Mouse (Mus musculus) hindbrain, embryonic 14.5 days (tissue): ENCODE data around the gene Litaf. TPM values are rescaled to one million over a fixed set of nuclear protein-coding genes. Genes with fewer than 3 reads are reported as not detected.
"Not testable (repeated sequence)": the region's sequence is repeated elsewhere in the genome, so short reads cannot be mapped to it uniquely, and the experiment has no call there.

Source experiments
- ATAC-seq: fragments of 200-750 bp; cut with Nextera tagmentation; 2 replicates; pipeline ENCODE4 v1.8.0; 2017; ENCODE audit warnings: moderate number of reproducible peaks, mild to moderate bottlenecking, moderate TSS enrichment, moderate library complexity; ENCODE audit not compliant: low FRiP score
- DNase-seq: peaks from one replicate; pipeline ENCODE4 v3.0.0-alpha.2; 2015; ENCODE audit warnings: low spot score
- H3K27ac ChIP-seq: fragments of 300-500 bp; sonication (generic); 2 replicates; pipeline ENCODE4 v1.5.1; 2014; ENCODE audit warnings: mild to moderate bottlenecking, moderate library complexity
- H3K27me3 ChIP-seq: fragments of 300-500 bp; sonication (generic); 2 replicates; pipeline ENCODE4 v1.6.1; 2014; ENCODE audit warnings: mild to moderate bottlenecking, low read length, mixed read lengths; ENCODE audit not compliant: control insufficient read depth, insufficient read depth
- H3K36me3 ChIP-seq: fragments of 300-500 bp; sonication (generic); replicated peaks from 2 replicates; pipeline ENCODE4 v1.6.1; 2014; ENCODE audit not compliant: control insufficient read depth, insufficient read depth
- H3K4me1 ChIP-seq: fragments of 300-500 bp; sonication (generic); replicated peaks from 2 replicates; pipeline ENCODE4 v1.6.1; 2014; ENCODE audit warnings: antibody characterized with exemption, low read length, mixed read lengths; ENCODE audit not compliant: control insufficient read depth, insufficient read depth
- H3K4me2 ChIP-seq: fragments of 300-500 bp; sonication (generic); replicated peaks from 2 replicates; pipeline ENCODE4 v1.6.1; 2014; ENCODE audit warnings: mild to moderate bottlenecking, moderate library complexity
- H3K4me3 ChIP-seq: fragments of 300-500 bp; sonication (generic); replicated peaks from 2 replicates; pipeline ENCODE4 v1.5.1; 2014; ENCODE audit warnings: mild to moderate bottlenecking, low read length
- H3K9ac ChIP-seq: fragments of 300-500 bp; sonication (generic); 2 replicates; pipeline ENCODE4 v1.6.1; 2014
- H3K9me3 ChIP-seq: fragments of 300-500 bp; sonication (generic); 2 replicates; pipeline ENCODE4 v1.6.1; 2016; ENCODE audit warnings: low read length; ENCODE audit not compliant: control insufficient read depth
- WGBS: fragments of 180-500 bp; shearing (Covaris S2); extraction: QIAGEN DNeasy Blood & Tissue Kit; methylation state at CpG from one replicate; pipeline ENCODE4 v1.1.7; 2014; 5-methylcytosine and 5-hydroxymethylcytosine counted together
- polyA plus RNA-seq: library from polyadenylated mRNA; unstranded; fragments of >200 nt; fragmentation: Nextera tagmentation; extraction: Ambion mirVana; gene quantifications from 2 replicates; pipeline ENCODE4 v1.2.1, GENCODE M21; 2014

The Litaf gene
- polyA plus RNA-seq, 1 experiment from 2014 or later, result 27.2 TPM

DNA sequence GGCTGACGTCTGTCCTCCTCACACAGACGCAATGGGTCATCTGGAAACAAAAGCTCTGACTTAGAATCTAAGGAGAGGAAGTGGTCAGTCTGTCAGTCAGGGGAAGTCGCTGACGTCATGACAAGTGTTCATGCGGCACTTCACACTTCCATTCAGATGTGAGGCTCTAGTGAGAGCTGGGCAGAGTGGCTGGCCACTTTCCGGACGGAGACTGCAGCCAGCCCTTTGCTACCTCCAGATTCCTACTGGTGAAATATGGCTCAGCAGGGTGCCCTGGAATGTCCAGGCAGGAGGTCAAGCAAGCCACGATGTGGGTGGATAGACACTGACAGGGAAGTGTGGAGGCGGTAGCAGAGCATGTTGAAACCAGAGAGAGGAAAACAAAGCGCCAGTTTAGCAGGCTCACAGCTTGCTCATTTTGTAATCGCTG, 89.7 kb downstream of the Litaf start:
- no peaks in the 10 kb centered on the region; the same call in 1 of the 2 replicates for H3K4me1 ChIP-seq
- no peak for DNase-seq
- no peak overlapping the region for H3K4me3 ChIP-seq
- H3K9ac ChIP-seq, result no peak overlapping the region
- no peak overlapping the region for H3K4me2 ChIP-seq
- H3K27ac ChIP-seq, result no peak overlapping the region
- no peaks in the 10 kb centered on the region for H3K36me3 ChIP-seq
- ATAC-seq, result no peak
- 0 out of 2 replicates have a peak, but pooled peaks cover 4% of the 10 kb centered on the region for H3K9me3 ChIP-seq
- H3K27me3 ChIP-seq, result no peaks in the 10 kb centered on the region
- 59% methylated on average over 11 of the region's 11 CpGs for WGBS

DNA sequence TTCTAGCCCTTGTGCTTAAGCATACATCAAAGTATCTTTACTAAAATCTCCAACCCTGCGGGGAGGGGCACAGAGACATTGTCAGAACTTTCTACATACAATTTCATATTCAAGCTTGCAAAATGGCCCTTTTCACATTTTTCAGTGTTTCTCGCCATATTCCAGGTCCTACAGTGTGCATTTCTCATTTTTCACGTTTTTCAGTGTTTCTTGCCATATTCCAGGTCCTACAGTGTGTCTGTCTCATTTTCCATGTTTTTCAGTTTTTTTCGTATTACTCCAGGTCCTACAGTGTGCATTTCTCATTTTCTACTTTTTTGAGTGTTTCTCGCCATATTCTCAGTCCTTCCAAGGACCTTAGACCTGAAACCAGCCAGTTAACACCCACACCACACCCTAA, 91.0 kb downstream of the Litaf start:
- H3K9ac ChIP-seq, result no peak overlapping the region
- no peaks in the 10 kb centered on the region; the same call in 1 of the 2 replicates for H3K4me1 ChIP-seq
- no peak overlapping the region for H3K4me2 ChIP-seq
- H3K36me3 ChIP-seq, result no peaks in the 10 kb centered on the region
- H3K4me3 ChIP-seq, result no peak overlapping the region
- no peak overlapping the region for H3K27ac ChIP-seq
- no peaks in the 10 kb centered on the region for H3K27me3 ChIP-seq
- 79% methylated on average over 5 of the region's 5 CpGs for WGBS
- DNase-seq, result no peak
- H3K9me3 ChIP-seq, result 0 out of 2 replicates have a peak, but pooled peaks cover 4% of the 10 kb centered on the region
- peak; percentile 81; the same call in 1 of the 2 replicates for ATAC-seq

DNA sequence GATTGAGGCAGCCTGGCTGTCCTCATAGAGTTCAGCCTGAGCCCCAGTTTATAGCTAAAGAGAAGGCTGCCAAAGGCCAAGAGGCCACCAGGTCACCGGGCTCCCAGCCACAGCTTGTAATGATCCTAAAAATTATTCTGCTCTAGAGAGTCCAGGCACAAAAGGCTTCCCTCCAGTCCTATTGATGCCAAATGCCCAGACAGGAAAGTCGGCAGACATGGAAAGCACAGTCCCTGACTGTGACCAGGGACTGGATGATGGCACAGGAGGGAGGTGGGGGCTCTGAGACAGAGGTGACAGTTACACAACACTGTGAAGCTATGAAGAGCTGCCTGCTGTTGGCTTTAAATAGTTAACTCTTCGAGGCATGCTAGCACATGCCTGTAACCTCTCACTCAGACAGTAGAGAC, 91.9 kb downstream of the Litaf start:
- H3K27me3 ChIP-seq, result no peaks in the 10 kb centered on the region
- H3K9ac ChIP-seq, result no peak overlapping the region
- ATAC-seq (no peak), DNase-seq (no peak)
- 14% methylated on average over 3 of the region's 3 CpGs for WGBS
- no peak overlapping the region for H3K4me3 ChIP-seq
- no peaks in the 10 kb centered on the region for H3K36me3 ChIP-seq
- no peak overlapping the region for H3K4me2 ChIP-seq
- 0 out of 2 replicates have a peak, but pooled peaks cover 4% of the 10 kb centered on the region for H3K9me3 ChIP-seq
- 0 out of 2 replicates have a peak, but pooled peaks cover 2% of the 10 kb centered on the region for H3K4me1 ChIP-seq
- no peak overlapping the region for H3K27ac ChIP-seq

DNA sequence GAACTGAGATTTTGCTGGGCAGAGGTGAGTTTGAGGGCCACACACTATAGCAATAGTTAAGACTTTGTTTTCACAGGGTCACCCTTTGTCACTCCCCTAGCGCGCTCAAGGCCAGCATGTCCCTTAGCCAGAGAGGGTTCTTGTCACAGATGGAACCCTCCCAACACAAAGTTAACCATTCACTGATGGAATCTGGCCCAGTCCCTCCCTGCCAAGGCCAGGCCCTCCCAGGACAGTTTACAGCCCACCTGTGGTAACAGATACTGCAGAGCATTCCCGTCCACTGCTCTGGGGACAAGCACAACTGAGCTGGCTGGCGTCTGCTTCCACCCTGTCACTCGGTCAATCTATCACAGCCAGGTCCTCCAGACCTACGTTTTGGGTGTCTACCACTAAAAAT, 93.7 kb downstream of the Litaf start:
- ATAC-seq, result no peak

DNA sequence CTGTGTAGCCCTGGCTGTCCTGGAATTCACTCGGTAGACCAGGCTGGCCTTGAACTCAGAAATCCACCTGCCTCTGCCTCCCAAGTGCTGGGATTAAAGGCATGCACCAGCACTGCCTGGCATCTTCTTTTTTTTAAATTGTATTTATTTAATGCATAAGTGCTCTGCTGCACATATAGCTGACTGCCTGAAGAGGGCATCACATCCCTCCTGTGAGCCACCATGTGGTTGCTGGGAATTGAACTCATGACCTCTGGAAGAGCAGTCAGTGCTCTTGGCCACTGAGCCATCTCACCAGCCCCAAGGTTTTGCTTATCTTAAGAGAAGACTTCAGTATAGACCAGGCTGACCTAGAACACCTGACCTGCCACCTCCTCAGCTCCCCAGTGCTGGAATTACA, 96.0 kb downstream of the Litaf start:
- WGBS, result 100% methylated on average over 1 of the region's 1 CpGs
- not testable (repeated sequence) for H3K9me3 ChIP-seq, ATAC-seq, H3K27me3 ChIP-seq, H3K4me2 ChIP-seq, H3K4me3 ChIP-seq, H3K4me1 ChIP-seq, H3K27ac ChIP-seq, DNase-seq, H3K36me3 ChIP-seq, H3K9ac ChIP-seq

More for the DNA sequence above, 93.7 kb downstream of the Litaf start:
- H3K9me3 ChIP-seq, result 0 out of 2 replicates have a peak, but pooled peaks cover 4% of the 10 kb centered on the region
- H3K27me3 ChIP-seq, result no peaks in the 10 kb centered on the region
- no peak overlapping the region for H3K4me3 ChIP-seq
- 0 out of 2 replicates have a peak, but pooled peaks cover 2% of the 10 kb centered on the region for H3K4me1 ChIP-seq
- no peak overlapping the region for H3K9ac ChIP-seq
- no peak overlapping the region for H3K4me2 ChIP-seq
- 83% methylated on average over 6 of the region's 6 CpGs for WGBS
- no peaks in the 10 kb centered on the region for H3K36me3 ChIP-seq
- no peak overlapping the region for H3K27ac ChIP-seq
- DNase-seq, result no peak

DNA sequence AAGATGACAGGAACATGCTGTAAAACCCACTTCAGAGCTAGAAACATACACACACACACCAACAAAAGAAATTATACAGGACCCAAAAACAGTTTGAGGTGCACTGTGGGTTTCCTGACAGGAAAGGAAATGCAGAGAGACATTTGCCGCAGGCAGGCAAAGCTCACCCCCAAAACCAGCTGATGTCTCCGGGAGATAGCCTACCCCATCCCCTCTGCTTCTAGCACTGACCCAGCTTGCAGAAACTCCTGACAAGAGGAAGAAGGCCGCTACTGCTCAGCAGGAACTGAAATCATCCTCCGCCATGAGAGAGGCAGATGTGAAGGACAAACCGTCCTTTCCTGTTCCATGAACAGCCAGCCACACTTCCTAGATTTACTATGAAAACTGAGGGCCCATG, 96.6 kb downstream of the Litaf start:
- ATAC-seq, result no peak
- DNase-seq, result no peak

DNA sequence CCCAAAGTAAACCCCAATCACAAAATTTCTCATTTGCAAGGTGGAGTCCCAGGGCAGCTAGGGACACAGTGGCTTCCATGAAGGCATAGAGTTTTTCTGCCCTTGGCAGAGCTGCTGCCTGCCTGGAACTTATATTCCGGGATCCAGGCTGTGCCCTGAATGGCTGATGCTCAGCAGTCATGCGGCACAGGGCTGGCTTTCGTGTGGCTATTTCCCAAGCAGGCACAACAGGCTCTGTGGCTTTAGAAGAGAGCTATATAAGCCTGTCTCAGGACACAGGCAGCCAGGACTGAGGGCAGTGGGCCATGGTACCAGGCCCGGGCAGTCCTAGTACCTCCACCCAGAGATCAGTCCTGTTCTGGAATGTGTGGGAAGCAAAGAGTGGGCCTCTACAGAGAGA, 97.7 kb downstream of the Litaf start:
- H3K9ac ChIP-seq, result no peak overlapping the region
- DNase-seq (no peak), ATAC-seq (no peak)
- H3K36me3 ChIP-seq, result no peaks in the 10 kb centered on the region; the same call in 1 of the 2 replicates
- H3K4me2 ChIP-seq, result no peak overlapping the region
- H3K9me3 ChIP-seq, result no peaks in the 10 kb centered on the region
- 79% methylated on average over 4 of the region's 4 CpGs for WGBS
- H3K4me3 ChIP-seq, result no peak overlapping the region
- H3K27ac ChIP-seq, result no peak overlapping the region
- 0 out of 2 replicates have a peak, but pooled peaks cover 2% of the 10 kb centered on the region for H3K4me1 ChIP-seq
- H3K27me3 ChIP-seq, result no peaks in the 10 kb centered on the region

More for the DNA sequence above, 96.6 kb downstream of the Litaf start:
- Histone ChIP-seq H3K36me3 (no peaks in the 10 kb centered on the region), H3K27ac (no peak overlapping the region), H3K4me3 (no peak overlapping the region), H3K27me3 (no peaks in the 10 kb centered on the region), H3K4me2 (no peak overlapping the region), H3K4me1 (0 out of 2 replicates have a peak, but pooled peaks cover 2% of the 10 kb centered on the region), H3K9ac (no peak overlapping the region), H3K9me3 (no peaks in the 10 kb centered on the region)
- WGBS, result 72% methylated on average over 5 of the region's 5 CpGs

DNA sequence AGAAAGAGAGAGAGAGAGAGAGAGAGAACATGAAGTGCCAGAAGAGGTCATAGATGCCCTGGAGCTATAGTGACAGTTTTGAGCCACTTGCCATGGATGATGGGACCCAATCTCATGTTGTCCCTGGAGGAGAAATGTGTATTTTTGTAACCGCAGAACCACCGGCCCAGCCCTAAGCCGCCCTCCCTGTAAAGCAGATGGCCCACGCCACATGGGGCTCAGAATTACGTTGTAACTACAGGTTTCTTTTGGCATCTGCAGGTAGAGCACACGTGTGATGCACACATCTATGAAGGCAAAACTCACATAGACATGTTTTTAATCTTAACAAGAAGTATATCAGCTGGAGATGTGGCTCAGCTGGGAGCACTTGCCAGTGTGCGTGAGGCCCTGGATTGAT, 98.2 kb downstream of the Litaf start:
- DNase-seq, result no peak
- H3K4me1 ChIP-seq, result 0 out of 2 replicates have a peak, but pooled peaks cover 2% of the 10 kb centered on the region
- H3K4me2 ChIP-seq, result no peak overlapping the region
- H3K36me3 ChIP-seq, result no peaks in the 10 kb centered on the region; the same call in 1 of the 2 replicates
- WGBS, result 91% methylated on average over 7 of the region's 7 CpGs
- H3K4me3 ChIP-seq, result no peak overlapping the region
- H3K9ac ChIP-seq, result no peak overlapping the region
- H3K9me3 ChIP-seq, result no peaks in the 10 kb centered on the region
- ATAC-seq, result no peak
- H3K27ac ChIP-seq, result no peak overlapping the region
- no peaks in the 10 kb centered on the region for H3K27me3 ChIP-seq

DNA sequence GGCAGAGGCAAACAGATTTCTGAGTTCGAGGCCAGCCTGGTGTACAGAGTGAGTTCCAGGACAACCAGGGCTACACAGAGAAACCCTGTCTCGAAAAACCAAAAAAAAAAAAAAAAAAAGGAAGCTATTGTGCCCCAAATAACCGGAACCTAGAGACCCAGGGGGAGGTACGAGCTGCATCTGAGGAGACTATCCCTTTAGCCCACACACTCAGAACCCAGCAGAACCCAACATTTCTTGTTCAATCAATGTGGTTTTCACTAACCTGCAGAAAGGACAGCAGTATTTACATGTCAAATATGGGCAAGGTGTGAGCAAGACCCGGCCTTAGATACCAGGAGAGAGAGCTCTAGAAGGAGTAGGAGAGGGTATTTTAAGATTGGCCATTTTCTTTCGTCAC, 98.9 kb downstream of the Litaf start:
- ATAC-seq, result no peak
- H3K4me2 ChIP-seq, result no peak overlapping the region
- H3K4me1 ChIP-seq, result 0 out of 2 replicates have a peak, but pooled peaks cover 2% of the 10 kb centered on the region
- no peak for DNase-seq
- H3K27ac ChIP-seq, result no peak overlapping the region
- WGBS, result 68% methylated on average over 6 of the region's 6 CpGs
- no peaks in the 10 kb centered on the region for H3K9me3 ChIP-seq
- no peak overlapping the region for H3K4me3 ChIP-seq
- H3K36me3 ChIP-seq, result no peaks in the 10 kb centered on the region; the same call in 1 of the 2 replicates
- no peaks in the 10 kb centered on the region for H3K27me3 ChIP-seq
- H3K9ac ChIP-seq, result no peak overlapping the region

DNA sequence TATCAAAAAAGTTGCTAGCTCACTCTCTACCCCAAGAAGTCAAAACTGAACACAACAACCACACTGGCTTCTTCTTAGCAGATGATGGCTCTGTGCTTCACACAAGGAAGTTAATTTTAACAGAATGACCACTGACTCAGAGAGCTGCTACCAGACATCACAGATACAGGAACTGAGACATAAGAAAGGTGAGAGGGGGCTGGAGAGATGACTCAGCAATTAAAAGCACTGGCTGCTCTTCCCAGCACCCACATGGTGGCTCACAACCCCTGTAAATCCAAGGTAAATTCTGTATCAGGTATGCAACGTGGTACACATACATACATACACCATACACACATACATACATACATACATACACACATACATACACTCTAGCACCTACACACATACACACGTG, 100.9 kb downstream of the Litaf start:
- H3K4me1 ChIP-seq, result 0 out of 2 replicates have a peak, but pooled peaks cover 2% of the 10 kb centered on the region
- H3K9ac ChIP-seq, result no peak overlapping the region
- no peaks in the 10 kb centered on the region for H3K9me3 ChIP-seq
- WGBS, result 87% methylated on average over 2 of the region's 2 CpGs
- no peak overlapping the region for H3K4me2 ChIP-seq
- peaks cover 3% of the 10 kb centered on the region; the same call in 1 of the 2 replicates for H3K36me3 ChIP-seq
- H3K4me3 ChIP-seq, result no peak overlapping the region
- DNase-seq (no peak), ATAC-seq (no peak)
- no peaks in the 10 kb centered on the region for H3K27me3 ChIP-seq
- no peak overlapping the region for H3K27ac ChIP-seq
